Mouse (Mus musculus) heart, postnatal 0 days (tissue): ENCODE results near the gene Rpl36a.

Experiments
- CTCF ChIP-seq: IDR thresholded peaks from 2 replicates; pipeline ENCODE4 v1.5.1; 2016; ENCODE audit warnings: antibody characterized with exemption, control low read depth, low read depth
- EP300 ChIP-seq: IDR thresholded peaks from 2 replicates; pipeline ENCODE4 v1.6.1; 2016; ENCODE audit warnings: antibody characterized with exemption, low read depth

GRCm38 (mm10) chrX:134635860-134636259, 50.4 kb downstream of the Rpl36a start:
- TF ChIP-seq CTCF (no peak), EP300 (0 out of 2 replicates have a peak, but pooled peaks have one; percentile 40)
